In the genomic region with DNA sequence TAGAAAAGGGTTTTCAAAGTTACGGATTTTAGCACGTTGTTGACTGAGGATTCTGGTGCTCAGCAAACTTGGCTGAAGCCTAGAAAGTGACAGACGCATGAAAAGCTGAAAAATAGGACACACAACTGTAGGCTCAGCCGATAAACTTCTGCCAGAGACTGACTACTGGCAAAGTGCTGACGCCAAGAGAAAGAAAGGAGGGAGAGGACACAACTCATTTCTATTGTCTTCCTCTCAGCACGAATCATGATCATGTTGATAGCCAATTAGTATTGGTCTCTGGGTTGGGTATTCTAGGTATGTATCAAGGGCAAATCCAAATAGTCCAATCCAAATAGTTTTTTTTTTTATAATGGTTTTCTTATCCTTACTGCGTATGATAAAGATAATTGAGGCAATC, we compare ENCODE assay signal across 13 mouse cellular contexts.
A peak's percentile ranks its signal among the peaks of the same experiment; 100 is the strongest.
DNase-seq lines count a peak whose midpoint lies in the region.
"Had no signal": no experiment of that assay in that cellular context is flagged by ENCODE, and none has a peak within 500 bp of the region (broad histone marks: within the 10 kb centered on the region; RNA-seq: fewer than 3 reads in every experiment).

No protein-coding gene starts in this region.

- peak; percentile 41 for DNase-seq in Muller cell, postnatal 12 days (ENCODE audit: inconsistent ontology term)
- peak; percentile 43 for DNase-seq in brain, adult 2 months (ENCODE audit: low read depth, low spot score)
- peak; percentile 56 for DNase-seq in retina, postnatal 1 day
- DNase-seq in cerebellum, adult 9-10 months: no peak
- no peak for DNase-seq in adrenal gland, postnatal 10 days
- DNase-seq: adrenal gland, adult 8-10 months; adrenal gland, postnatal 25 days; cerebellum, adult 11-12 months; cerebellum, adult 2 months; cerebellum, adult 9-11 months; cerebellum, postnatal 14 days; cerebellum, postnatal 36 days; embryo, embryonic 11 days had no signal

Comparison
In these comparisons a context has a peak if more than half of its experiments do, and no peak if none do; other contexts are left out.
1. DNase-seq: peak in Muller cell, postnatal 12 days (single experiment), brain, adult 2 months (single experiment) and retina, postnatal 1 day (single experiment); none in cerebellum, adult 9-10 months (single experiment) and adrenal gland, postnatal 10 days (single experiment).